Mouse (Mus musculus): ENCODE measurements at regions not wholly inside any gene's neighbourhood (a gene's known extent, or its start where the extent isn't known, plus 50 kb on each side); places are given as distances from the start of the nearest gene placed in this dataset.

GRCm38 (mm10) chr12:99097618-99098066 lies 177.3 kb downstream of the Ttc8 start:
- DNase-seq = no peak

GRCm38 (mm10) chr12:99099881-99100280 lies 179.5 kb downstream of the Ttc8 start:
- no peak for DNase-seq

- no peak for DNase-seq
Measured at GRCm38 (mm10) chr12:99108616-99109015, 188.2 kb downstream of the Ttc8 start.

- DNase-seq = no peak
Measured at GRCm38 (mm10) chr12:99113781-99114180, 193.4 kb downstream of the Ttc8 start.

- no peak for DNase-seq
Measured at GRCm38 (mm10) chr12:99116491-99116890, 196.1 kb downstream of the Ttc8 start.

GRCm38 (mm10) chr12:99118381-99119115 lies 198.2 kb downstream of the Ttc8 start:
- no peak for DNase-seq

- no peak for DNase-seq
Measured at GRCm38 (mm10) chr12:99119966-99120365, 199.6 kb downstream of the Ttc8 start.

- DNase-seq = peak; percentile 56
Measured at GRCm38 (mm10) chr12:99123611-99124495, 203.5 kb downstream of the Ttc8 start.

- no peak for DNase-seq
Measured at GRCm38 (mm10) chr12:99126129-99126528, 205.8 kb downstream of the Ttc8 start.

Data from adrenal gland, postnatal 10 days (tissue).